Mouse (Mus musculus) kidney, postnatal 0 days (tissue): ENCODE data around the gene Trap1. TPM values are rescaled to one million over a fixed set of nuclear protein-coding genes. Genes with fewer than 3 reads are reported as not detected.

Experiments used
- ATAC-seq: fragments of 200-750 bp; cut with Nextera tagmentation; replicated peaks from 2 replicates; pipeline ENCODE4 v1.8.0; 2017; ENCODE audit warnings: low read depth, moderate number of reproducible peaks, moderate TSS enrichment, moderate library complexity; ENCODE audit not compliant: low FRiP score
- DNase-seq: peaks from one replicate; pipeline ENCODE4 v3.0.0-alpha.2; 2016; ENCODE audit warnings: low spot score
- H3K27ac ChIP-seq: fragments of 300-500 bp; sonication (generic); 2 replicates; pipeline ENCODE4 v1.5.1; 2014; ENCODE audit warnings: mild to moderate bottlenecking
- H3K27me3 ChIP-seq: fragments of 300-500 bp; sonication (generic); 2 replicates; pipeline ENCODE4 v1.6.1; 2014; ENCODE audit warnings: low read length, mixed read lengths; ENCODE audit not compliant: insufficient read depth
- H3K36me3 ChIP-seq: fragments of 300-500 bp; sonication (generic); 2 replicates; pipeline ENCODE4 v1.6.1; 2014; ENCODE audit warnings: low read length, mixed read lengths; ENCODE audit not compliant: insufficient read depth
- H3K4me1 ChIP-seq: fragments of 300-500 bp; sonication (generic); replicated peaks from 2 replicates; pipeline ENCODE4 v1.6.1; 2014; ENCODE audit warnings: antibody characterized with exemption, low read length, mixed read lengths; ENCODE audit not compliant: insufficient read depth
- H3K4me2 ChIP-seq: fragments of 300-500 bp; sonication (generic); 2 replicates; pipeline ENCODE4 v1.6.1; 2014; ENCODE audit warnings: mild to moderate bottlenecking, low read length, moderate library complexity, mixed read lengths
- H3K4me3 ChIP-seq: fragments of 300-500 bp; sonication (generic); replicated peaks from 2 replicates; pipeline ENCODE4 v1.5.1; 2014; ENCODE audit warnings: low read depth, low read length
- H3K9ac ChIP-seq: fragments of 300-500 bp; sonication (generic); 2 replicates; pipeline ENCODE4 v1.6.1; 2014; ENCODE audit warnings: low read depth, low read length
- H3K9me3 ChIP-seq: fragments of 300-500 bp; sonication (generic); replicated peaks from 2 replicates; pipeline ENCODE4 v1.6.1; 2016; ENCODE audit warnings: low read length, inconsistent platforms, mixed read lengths
- CTCF ChIP-seq: IDR thresholded peaks from 2 replicates; pipeline ENCODE4 v1.5.1; 2016; ENCODE audit warnings: antibody characterized with exemption, low read depth, mild to moderate bottlenecking, moderate library complexity
- WGBS: fragments of 180-500 bp; shearing (Covaris S2); extraction: QIAGEN DNeasy Blood & Tissue Kit; methylation state at CpG from one replicate; pipeline ENCODE4 v1.1.7; 2014; 5-methylcytosine and 5-hydroxymethylcytosine counted together
- microRNA-seq: library from miRNA; unstranded; fragments of <30 nt; microRNA quantifications from one replicate; pipeline ENCODE4, GENCODE M21; 2016
- polyA plus RNA-seq: library from polyadenylated mRNA; unstranded; fragments of >200 nt; fragmentation: Nextera tagmentation; extraction: Ambion mirVana; gene quantifications from 2 replicates; pipeline ENCODE4 v1.2.1, GENCODE M21; 2015

Trap1 gene
- polyA plus RNA-seq, 1 experiment from 2014 or later = 89.9 TPM

DNA sequence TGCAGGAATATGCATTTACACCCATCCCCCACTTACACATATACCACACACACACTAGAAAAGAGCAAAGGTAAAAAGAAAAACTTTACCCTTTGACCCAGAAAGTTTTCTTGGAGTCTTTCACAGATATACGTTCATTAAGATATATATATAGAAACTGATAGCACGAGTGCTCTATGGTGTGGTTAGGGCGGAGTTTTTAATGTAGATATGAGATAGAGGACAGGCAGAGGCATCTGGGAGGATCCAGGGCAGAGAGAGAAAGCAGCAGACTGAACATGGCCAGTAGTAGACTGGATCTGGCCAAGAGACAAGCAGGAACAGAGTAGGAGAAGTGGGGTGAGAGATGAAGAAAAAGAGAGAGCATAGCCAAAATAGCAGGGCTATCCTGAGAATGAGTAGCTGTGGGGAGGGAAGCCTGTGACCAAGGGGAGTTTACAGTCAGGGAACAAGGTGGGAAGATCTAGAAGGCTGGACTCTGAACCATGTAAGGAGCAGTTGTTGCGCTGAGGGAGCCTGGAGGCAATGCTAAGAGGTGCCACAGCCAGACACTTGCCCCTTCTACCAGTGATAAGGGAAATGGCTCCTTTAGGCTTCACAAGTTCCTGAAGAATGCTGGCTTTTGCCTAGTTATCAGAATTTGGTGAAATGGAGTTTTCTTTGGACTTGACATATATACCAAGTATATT, 64.6 kb downstream of the Trap1 start:
- Histone ChIP-seq H3K4me1 (no peaks in the 10 kb centered on the region), H3K27me3 (no peaks in the 10 kb centered on the region), H3K4me3 (no peak overlapping the region), H3K36me3 (no peaks in the 10 kb centered on the region), H3K9me3 (no peaks in the 10 kb centered on the region), H3K27ac (no peak overlapping the region), H3K4me2 (no peak overlapping the region), H3K9ac (no peak overlapping the region)
- DNase-seq (no peak), ATAC-seq (no peak)
- WGBS = 77% methylated on average over 4 of the region's 4 CpGs
- no peak for TF ChIP-seq CTCF

- WGBS = 2% methylated on average over 58 of the region's 58 CpGs
Measured at GRCm38 (mm10) chr16:4003489-4004398, 73.9 kb downstream of the Trap1 start, which contains the start of gene Slx4. TSS of gene Slx4 (minus strand) at chr16:4003770.

More at GRCm38 (mm10) chr16:4003489-4004398, 73.9 kb downstream of the Trap1 start, which contains the start of gene Slx4:
- Histone ChIP-seq H3K4me1 (peaks cover 9% of the 10 kb centered on the region; the same call in 1 of the 2 replicates), H3K27ac (peak within 1 kb of the TSS; percentile 88), H3K36me3 (peaks cover 21% of the 10 kb centered on the region), H3K9ac (peak within 1 kb of the TSS; percentile 81), H3K9me3 (no peaks in the 10 kb centered on the region), H3K27me3 (no peaks in the 10 kb centered on the region), H3K4me3 (peak within 1 kb of the TSS; percentile 79), H3K4me2 (peak within 1 kb of the TSS; percentile 93)
- TF ChIP-seq CTCF = peak; percentile 68
- DNase-seq = peak; percentile 99
- peak; percentile 98 for ATAC-seq

Small RNA genes within 50 kb of the gene (microRNA-seq; reads per million reads assigned to microRNA genes)
- gene Gm23413 = not detected

Other genes starting within 250 kb of the Trap1 start
- gene Olfr15, start 246.9 kb downstream of the Trap1 start, polyA plus RNA-seq = not detected in 2 replicates
- 0.92 and 1.2 TPM in 2 replicates for gene Zfp174, start 230.6 kb downstream of the Trap1 start, polyA plus RNA-seq
- gene Naa60, start 205.5 kb downstream of the Trap1 start, polyA plus RNA-seq = 40.9 and 45.1 TPM in 2 replicates
- gene Zfp597, start 193.3 kb downstream of the Trap1 start, polyA plus RNA-seq = 3.3 and 4.2 TPM in 2 replicates
- 2.6 and 2.9 TPM in 2 replicates for gene Gm20695, start 193.2 kb downstream of the Trap1 start, polyA plus RNA-seq
- gene 1700037C18Rik, start 169.1 kb downstream of the Trap1 start, polyA plus RNA-seq = 11.0 and 11.4 TPM in 2 replicates
- 32.8 and 33.3 TPM in 2 replicates for gene Cluap1, start 169.0 kb downstream of the Trap1 start, polyA plus RNA-seq
- gene Nlrc3, start 101.2 kb downstream of the Trap1 start, polyA plus RNA-seq = 1.1 and 1.3 TPM in 2 replicates
- 11.9 and 13.4 TPM in 2 replicates for gene Slx4, start 74.1 kb downstream of the Trap1 start, polyA plus RNA-seq
- 6.8 and 7.8 TPM in 2 replicates for gene Dnase1, start 40.9 kb downstream of the Trap1 start, polyA plus RNA-seq
- gene Crebbp, start 136.2 kb upstream of the Trap1 start, polyA plus RNA-seq = 28.8 and 29.9 TPM in 2 replicates